Mouse (Mus musculus) CH12.LX (cell line): ENCODE data around the gene Xntrpc. TPM values are rescaled to one million over a fixed set of nuclear protein-coding genes. Genes with fewer than 3 reads are reported as not detected.

Experiments used
- DNase-seq: peaks from one replicate; pipeline ENCODE4 v3.0.0-alpha.2; 2013; ENCODE audit errors: extremely low read depth
- H3K27ac ChIP-seq: 2 replicates; pipeline ENCODE4 v1.5.1; 2012; ENCODE audit warnings: low read depth, mild to moderate bottlenecking, control low read depth, moderate library complexity; ENCODE audit not compliant: insufficient read depth
- H3K27me3 ChIP-seq: replicated peaks from 2 replicates; pipeline ENCODE3; 2012; ENCODE audit warnings: inconsistent platforms
- H3K36me3 ChIP-seq, 2 experiments: replicated peaks in 1 of 2; 2 replicates each; pipeline versions ENCODE3 to v1.6.1; 2012; ENCODE audit warnings: inconsistent platforms in 1 of 2, low read length in 1 of 2, mild to moderate bottlenecking in 1 of 2, mixed read lengths in 1 of 2, moderate library complexity in 1 of 2; ENCODE audit not compliant: control insufficient read depth in 1 of 2, insufficient read depth in 1 of 2
- H3K4me1 ChIP-seq, 2 experiments: 2 replicates each; pipeline ENCODE4 v1.6.1; 2012; ENCODE audit warnings: inconsistent platforms in 1 of 2, moderate library complexity in 1 of 2; ENCODE audit not compliant: insufficient read depth in 2 of 2, control insufficient read depth in 1 of 2
- H3K4me2 ChIP-seq: 2 replicates; pipeline ENCODE4 v1.6.1; 2012; ENCODE audit warnings: low read depth, mild to moderate bottlenecking, control low read depth; ENCODE audit not compliant: poor library complexity, insufficient read depth, severe bottlenecking
- H3K4me3 ChIP-seq, 3 experiments: fragments of 150-350 bp in 1 of 3; sonication (generic) in 1 of 3; replicated peaks in 1 of 3; 2 replicates each; pipeline versions ENCODE3 to v1.5.1; 2011 to 2012; ENCODE audit warnings: low read depth in 2 of 3, low read length in 2 of 3, mild to moderate bottlenecking in 2 of 3, moderate library complexity in 2 of 3, control low read depth in 1 of 3, improper control_type of control experiment in 1 of 3, inconsistent platforms in 1 of 3, mixed read lengths in 1 of 3; ENCODE audit not compliant: poor library complexity in 1 of 3
- H3K79me2 ChIP-seq: replicated peaks from 2 replicates; pipeline ENCODE4 v1.6.1; 2012; ENCODE audit warnings: mild to moderate bottlenecking, moderate library complexity; ENCODE audit not compliant: control insufficient read depth, poor library complexity, insufficient read depth, severe bottlenecking; ENCODE audit errors: extremely low read depth
- H3K9ac ChIP-seq: 2 replicates; pipeline ENCODE4 v1.6.1; 2012; ENCODE audit warnings: low read depth, mild to moderate bottlenecking, control low read depth, moderate library complexity; ENCODE audit not compliant: insufficient read depth
- H3K9me3 ChIP-seq: replicated peaks from 2 replicates; pipeline ENCODE3; 2012; ENCODE audit warnings: low read length, inconsistent platforms, mixed read lengths
- BHLHE40 ChIP-seq: IDR thresholded peaks from 2 replicates; pipeline ENCODE4 v1.6.1; 2011; ENCODE audit warnings: mild to moderate bottlenecking, low read depth, low read length, improper control_type of control experiment
- E2F4 ChIP-seq: IDR thresholded peaks from 2 replicates; pipeline ENCODE4 v1.6.1; 2011; ENCODE audit warnings: low read depth, low read length, improper control_type of control experiment; ENCODE audit not compliant: insufficient replicate concordance
- ELF1 ChIP-seq: IDR thresholded peaks from 2 replicates; pipeline ENCODE4 v1.6.1; 2014; ENCODE audit warnings: low read depth, mild to moderate bottlenecking, inconsistent platforms, low read length, improper control_type of control experiment
- EP300 ChIP-seq: IDR thresholded peaks from 2 replicates; pipeline ENCODE4 v1.6.1; 2011; ENCODE audit warnings: low read length, improper control_type of control experiment
- IRF4 ChIP-seq: IDR thresholded peaks from 2 replicates; pipeline ENCODE4 v1.6.1; 2014; ENCODE audit warnings: low read depth, mild to moderate bottlenecking, inconsistent platforms, low read length, improper control_type of control experiment
- JUN ChIP-seq: IDR thresholded peaks from 2 replicates; pipeline ENCODE4 v1.6.1; 2011; ENCODE audit warnings: low read depth, mild to moderate bottlenecking, low read length, improper control_type of control experiment, moderate library complexity; ENCODE audit not compliant: insufficient read depth
- MAFK ChIP-seq: IDR thresholded peaks from 2 replicates; pipeline ENCODE4 v1.6.1; 2011; ENCODE audit warnings: low read length, improper control_type of control experiment; ENCODE audit not compliant: insufficient replicate concordance
- MAX ChIP-seq: IDR thresholded peaks from 2 replicates; pipeline ENCODE4 v1.6.1; 2011; ENCODE audit warnings: low read length, improper control_type of control experiment
- MEF2A ChIP-seq: IDR thresholded peaks from 2 replicates; pipeline ENCODE4 v1.6.1; 2014; ENCODE audit warnings: low read depth, mild to moderate bottlenecking, inconsistent platforms, low read length, improper control_type of control experiment, borderline replicate concordance
- NELFE ChIP-seq: IDR thresholded peaks from 2 replicates; pipeline ENCODE4 v1.6.1; 2011; ENCODE audit warnings: low read depth, low read length, improper control_type of control experiment
- NRF1 ChIP-seq: IDR thresholded peaks from 2 replicates; pipeline ENCODE4 v1.6.1; 2014; ENCODE audit warnings: low read depth, mild to moderate bottlenecking, inconsistent platforms, low read length, improper control_type of control experiment, moderate library complexity
- PAX5 ChIP-seq: IDR thresholded peaks from 2 replicates; pipeline ENCODE4 v1.6.1; 2012; ENCODE audit warnings: low read length, inconsistent platforms, mixed read lengths
- POLR2AphosphoS2 ChIP-seq: IDR thresholded peaks from 2 replicates; pipeline ENCODE4 v1.6.1; 2011; ENCODE audit warnings: low read depth, low read length, improper control_type of control experiment
- RCOR1 ChIP-seq: conservative IDR thresholded peaks from 2 replicates; pipeline ENCODE4 v1.6.1; 2012; ENCODE audit warnings: low read depth, mild to moderate bottlenecking, inconsistent platforms, low read length, improper control_type of control experiment
- SIN3A ChIP-seq: IDR thresholded peaks from 2 replicates; pipeline ENCODE4 v1.6.1; 2012; ENCODE audit warnings: low read length, improper control_type of control experiment, inconsistent platforms
- SMC3 ChIP-seq: IDR thresholded peaks from 2 replicates; pipeline ENCODE4 v1.6.1; 2011; ENCODE audit warnings: low read depth, low read length, improper control_type of control experiment
- TBP ChIP-seq: conservative IDR thresholded peaks from 2 replicates; pipeline ENCODE4 v1.6.1; 2011; ENCODE audit warnings: low read depth, low read length, improper control_type of control experiment
- ZC3H11A ChIP-seq: IDR thresholded peaks from 2 replicates; pipeline ENCODE4 v1.6.1; 2012; ENCODE audit warnings: low read depth, mild to moderate bottlenecking, inconsistent platforms, low read length, improper control_type of control experiment
- ZKSCAN1 ChIP-seq: IDR thresholded peaks from 2 replicates; pipeline ENCODE4 v1.6.1; 2012; ENCODE audit warnings: low read depth, inconsistent platforms, low read length, improper control_type of control experiment, borderline replicate concordance
- ZNF384 ChIP-seq: IDR thresholded peaks from 2 replicates; pipeline ENCODE4 v1.6.1; 2012; ENCODE audit warnings: low read depth, low read length, improper control_type of control experiment, inconsistent platforms
- dilution Hi-C: fragments of 300-500 bp; cut with MboI; formaldehyde crosslinking; loops from 2 replicates; pipeline ENCODE4 v1.14.3; 2020; ENCODE audit warnings: low sequenced_read_pairs; ENCODE audit not compliant: extremely low pct_unique_long_range_greater_than_20kb, extremely low pct_ligation_motif_present
- in situ Hi-C: fragments of 300-500 bp; cut with MboI; formaldehyde crosslinking; loops from 3 replicates; pipeline ENCODE4 v1.14.3; 2019; ENCODE audit warnings: low sequenced_read_pairs, low pct_ligation_motif_present, low pct_unique_long_range_greater_than_20kb, mixed read lengths
- polyA plus RNA-seq: library from polyadenylated mRNA; unstranded; fragments of >175 nt; gene quantifications from 2 replicates; pipeline ENCODE4 v1.2.1, GENCODE M21; 2012; ENCODE audit warnings: low read depth; ENCODE audit not compliant: insufficient read length
- total RNA-seq, 2 experiments: library from RNA; depleted of rRNA; stranded (reverse); fragments of 300-350 nt in 1 of 2; fragments of >200 nt in 1 of 2; gene quantifications; 2 replicates each; pipeline ENCODE4 v1.2.3; 2012 to 2014

Xntrpc gene
- total and polyA plus RNA-seq, 3 experiments = 0.64 to 1.9 (median 1.7) TPM

DNA sequence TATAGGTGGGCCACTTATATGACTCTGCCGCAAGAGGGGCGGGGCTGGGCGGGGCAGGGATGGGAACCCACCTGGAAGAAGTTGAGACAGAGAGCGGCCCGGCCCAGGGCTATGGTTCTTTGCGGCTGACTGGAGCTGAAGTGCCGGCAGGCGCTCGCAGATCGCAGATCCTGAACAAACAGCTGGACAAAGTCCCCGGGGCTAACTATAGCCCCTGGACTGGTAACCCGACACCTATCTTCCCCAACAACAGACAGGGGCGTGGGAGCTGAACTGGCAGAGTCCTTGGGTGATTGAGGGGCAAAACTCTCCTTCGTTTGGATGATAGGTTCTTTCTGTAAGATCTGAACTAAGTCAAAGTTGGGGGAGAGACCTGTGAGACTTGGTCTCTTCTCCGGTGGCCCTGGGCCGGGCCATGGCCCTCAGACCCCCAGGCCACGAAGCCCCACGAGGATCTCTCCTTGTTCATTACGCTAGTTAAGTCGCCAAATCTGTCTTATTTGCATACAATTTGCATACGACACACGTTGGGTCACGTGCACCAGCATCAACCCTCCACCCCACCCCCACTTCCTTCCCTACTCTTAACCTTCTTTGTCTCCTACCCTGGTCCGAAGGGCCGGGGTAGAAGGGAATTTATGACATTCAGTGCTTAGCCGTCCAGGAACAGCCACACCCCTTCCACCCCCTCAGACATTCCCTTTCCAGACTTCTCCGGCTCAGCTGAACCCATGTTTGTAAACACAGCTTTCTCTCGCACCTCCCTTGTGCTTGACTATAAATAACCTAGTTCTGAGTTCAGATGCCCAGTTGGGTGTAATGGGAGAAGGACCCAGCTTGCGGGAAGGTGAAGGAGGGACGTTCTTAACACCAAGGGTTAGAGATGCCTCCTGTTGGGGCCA is 34.5 kb downstream of the Xntrpc start (continued):
- no peak for TF ChIP-seq ZNF384
- TF ChIP-seq ZKSCAN1 = no peak
- TF ChIP-seq ELF1 = no peak
- TF ChIP-seq MAFK = no peak
- 0 out of 2 replicates have a peak, but pooled peaks have one; percentile 27 for TF ChIP-seq MAX
- no peak for TF ChIP-seq SIN3A
- no peak for TF ChIP-seq NRF1
- no peak for TF ChIP-seq POLR2AphosphoS2
- no peak for TF ChIP-seq NELFE
- TF ChIP-seq, all 38 proteins: peak for 4

DNA sequence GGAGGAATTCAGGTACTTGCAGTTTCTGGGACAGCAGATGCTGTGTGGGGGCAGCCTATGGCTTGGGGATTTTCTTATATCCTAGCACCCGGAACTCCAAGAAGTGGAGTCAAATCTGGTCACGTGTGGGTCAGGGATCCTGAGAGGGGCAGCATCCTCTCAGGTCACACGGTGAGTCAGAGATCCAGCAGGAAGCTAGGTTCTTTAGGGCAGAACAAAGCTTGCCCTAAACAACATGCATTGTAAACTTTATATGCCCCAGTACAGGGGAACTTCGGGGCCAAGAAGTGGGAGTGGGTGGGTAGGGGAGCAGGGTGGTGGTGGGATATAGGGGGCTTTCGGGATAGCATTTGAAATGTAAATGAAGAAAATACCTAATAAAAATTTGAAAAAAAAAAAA is 35.4 kb downstream of the Xntrpc start:
- Histone ChIP-seq H3K4me1 (peaks cover 0 to 25% of the 10 kb centered on the region in 2 experiments; a peak in 3 of 4 replicates), H3K79me2 (no peaks in the 10 kb centered on the region), H3K27me3 (no peaks in the 10 kb centered on the region), H3K27ac (no peak overlapping the region), H3K9ac (no peak overlapping the region), H3K4me2 (no peak overlapping the region), H3K9me3 (no peaks in the 10 kb centered on the region), H3K4me3 (no peak overlapping the region), H3K36me3 (peaks cover 0 to 34% of the 10 kb centered on the region in 2 experiments)
- TF ChIP-seq ZC3H11A (no peak), ZNF384 (no peak), MEF2A (no peak), MAFK (no peak), SIN3A (no peak), ELF1 (no peak), JUN (no peak), IRF4 (no peak), ZKSCAN1 (no peak), EP300 (no peak), E2F4 (no peak), SMC3 (no peak), PAX5 (no peak), BHLHE40 (no peak), TBP (no peak), RCOR1 (no peak)
- no peak for DNase-seq
- in situ Hi-C loops = no loop called here
- dilution Hi-C loops = no loop called here
